Mouse (Mus musculus): ENCODE measurements around the gene Adprhl2.

Adprhl2 gene

DNA sequence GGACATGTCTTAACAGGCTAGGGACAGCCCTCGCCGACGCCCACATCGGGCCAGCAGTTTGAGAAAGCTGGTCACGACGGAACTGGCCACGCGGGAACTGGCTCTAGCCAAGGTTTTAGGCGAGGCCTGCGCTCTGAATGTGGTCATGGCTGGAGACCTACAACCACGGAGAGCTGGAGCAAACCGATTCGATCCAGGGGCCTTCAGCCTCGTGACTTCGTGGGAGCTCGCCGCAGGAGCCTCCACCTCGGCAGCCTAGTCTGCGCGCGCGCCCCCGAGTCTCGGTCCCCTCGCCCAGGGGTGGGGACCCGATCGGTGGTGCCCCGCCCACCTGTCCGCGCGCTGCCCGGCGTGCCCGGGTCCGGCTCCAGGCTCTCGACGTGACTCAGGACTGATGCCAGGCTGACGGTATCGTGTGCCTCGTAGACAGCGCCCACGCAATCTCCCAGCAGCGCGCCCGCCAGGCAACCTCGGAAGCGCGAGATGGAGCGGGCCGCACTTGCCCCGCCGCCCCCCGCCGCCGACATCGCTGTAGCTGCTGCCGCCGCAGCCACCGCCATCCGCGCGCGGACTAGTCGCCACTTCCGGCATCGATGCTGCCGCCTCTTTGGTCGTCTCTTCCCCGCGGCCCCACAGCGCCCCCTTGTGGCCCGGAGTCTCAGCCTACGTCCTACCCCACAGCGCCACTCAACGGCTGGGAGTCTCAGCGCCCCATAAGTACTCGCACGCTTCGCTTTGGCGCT is at the start of gene Adprhl2:
TSS of gene Adprhl2 (minus strand) at position 593 of the 743 bp plus-strand sequence.
- peak; percentile 85 for DNase-seq (ENCODE audit: low read depth)

DNA sequence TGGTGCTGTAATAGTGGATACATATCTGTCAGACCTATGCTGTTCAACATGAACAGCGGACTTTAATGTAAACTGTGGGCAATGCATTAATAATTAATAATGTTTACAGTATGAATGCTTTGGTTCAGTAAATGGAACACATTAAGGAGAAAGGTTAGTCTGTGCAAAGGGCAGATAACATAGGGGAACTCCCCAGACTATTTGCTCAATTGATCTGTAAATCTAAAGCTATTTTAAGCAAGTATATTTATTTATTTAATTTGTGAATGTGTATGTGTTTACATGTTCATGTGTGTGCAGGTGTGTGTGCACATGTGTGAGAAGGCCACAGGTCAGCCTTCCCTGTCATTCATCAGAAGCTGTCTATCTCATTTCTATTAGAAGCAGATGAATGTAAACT is 38.6 kb upstream of the Adprhl2 start:
- no peak for DNase-seq (ENCODE audit: low read depth)

DNA sequence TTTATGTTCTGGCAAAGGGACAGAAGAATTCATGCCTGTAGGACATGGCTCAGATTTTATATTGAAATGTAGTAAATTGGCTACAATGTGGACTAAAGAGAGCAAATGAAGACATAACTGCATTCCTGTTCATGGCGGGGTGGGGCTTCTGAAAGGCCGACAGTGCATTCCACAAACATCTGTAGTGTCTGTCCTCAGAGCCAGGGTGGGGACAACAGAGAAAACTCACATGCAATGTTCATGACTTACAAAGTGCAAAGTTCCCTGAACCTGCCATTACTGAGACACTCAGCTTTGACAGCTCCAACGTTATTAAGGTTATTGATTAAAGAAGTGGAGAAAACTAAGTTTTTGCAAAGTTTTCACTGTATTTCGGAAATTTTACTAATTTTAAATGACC is 21.9 kb upstream of the Adprhl2 start:
- DNase-seq (ENCODE audit: low read depth) = no peak

DNA sequence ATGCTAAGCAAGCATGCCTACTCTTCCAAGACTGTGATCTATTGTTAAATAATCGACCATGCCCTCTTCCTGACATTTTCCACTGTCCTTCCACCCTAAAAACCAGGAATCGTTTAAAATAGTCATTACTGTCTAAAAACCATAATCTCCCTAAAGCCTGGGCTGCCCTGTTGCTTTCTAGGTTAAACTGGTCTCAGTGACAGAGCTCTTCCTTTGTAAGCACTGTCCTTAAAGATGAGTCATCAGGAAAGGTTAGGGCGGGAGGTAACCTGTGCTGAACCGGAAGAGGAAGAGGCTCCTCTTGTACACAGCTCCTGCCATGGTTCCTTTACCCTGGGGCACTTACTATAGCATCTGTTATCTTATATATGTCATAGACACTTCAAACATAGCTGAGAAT is 18.0 kb upstream of the Adprhl2 start:
- DNase-seq (ENCODE audit: low read depth) = no peak

DNA sequence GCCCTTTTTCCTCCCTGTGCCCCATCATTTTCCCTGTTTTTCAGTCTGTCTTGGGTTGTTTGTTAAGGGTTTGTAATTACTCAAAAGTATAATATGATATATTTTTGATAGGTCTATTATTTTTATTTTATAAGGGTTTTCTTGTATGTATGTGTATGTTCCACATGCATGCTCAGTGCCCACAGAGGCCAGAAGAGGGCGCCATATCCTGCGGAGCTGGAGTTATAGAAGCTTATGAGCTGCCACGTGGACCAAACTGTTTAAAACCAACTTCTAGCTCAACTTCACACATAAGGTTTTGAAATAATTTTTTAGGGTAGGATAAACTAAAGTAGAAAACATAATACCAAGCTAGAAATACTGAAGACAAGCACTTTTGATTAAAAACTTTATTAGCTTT is 10.9 kb upstream of the Adprhl2 start:
- no peak for DNase-seq (ENCODE audit: low read depth)

DNA sequence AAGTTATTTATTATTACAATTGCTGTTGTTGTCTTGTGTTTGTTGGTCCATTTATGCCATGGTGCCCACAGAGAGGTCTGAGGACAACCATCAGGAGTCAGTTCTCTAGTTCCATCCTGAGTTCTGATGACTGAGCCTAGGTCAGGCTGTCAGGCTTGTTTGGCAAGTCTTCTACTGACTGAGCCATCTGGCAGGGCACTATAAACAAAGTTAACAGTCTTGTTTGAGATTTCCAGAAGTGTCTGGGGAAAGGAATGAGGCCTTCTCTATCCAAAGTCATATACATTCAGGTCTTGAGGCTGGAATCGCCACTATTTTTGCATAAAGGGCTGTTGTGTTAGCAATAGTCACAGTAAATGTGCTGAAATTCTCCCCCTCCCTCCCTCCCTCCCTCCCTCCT is 10.2 kb upstream of the Adprhl2 start:
- no peak for DNase-seq (ENCODE audit: low read depth)

DNA sequence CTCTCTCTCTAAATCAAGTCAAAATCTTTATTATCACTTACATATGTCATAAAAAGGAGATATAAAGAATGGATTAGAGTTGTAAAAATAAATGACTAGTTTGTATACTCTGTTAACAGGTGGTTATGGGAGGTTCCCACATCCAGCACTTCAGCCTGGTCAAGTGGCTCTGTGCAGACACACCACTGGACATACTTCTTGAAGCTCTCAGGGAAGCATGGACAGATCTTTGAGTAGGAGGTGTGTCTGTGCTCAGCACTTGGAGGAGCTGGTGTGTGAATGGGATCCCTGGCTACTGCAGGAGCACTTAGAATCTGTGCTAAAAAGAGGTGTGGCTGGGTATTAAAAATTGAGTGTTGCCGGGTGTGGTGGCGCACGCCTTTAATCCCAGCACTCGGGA is 8.8 kb upstream of the Adprhl2 start:
- DNase-seq (ENCODE audit: low read depth) = no peak

DNA sequence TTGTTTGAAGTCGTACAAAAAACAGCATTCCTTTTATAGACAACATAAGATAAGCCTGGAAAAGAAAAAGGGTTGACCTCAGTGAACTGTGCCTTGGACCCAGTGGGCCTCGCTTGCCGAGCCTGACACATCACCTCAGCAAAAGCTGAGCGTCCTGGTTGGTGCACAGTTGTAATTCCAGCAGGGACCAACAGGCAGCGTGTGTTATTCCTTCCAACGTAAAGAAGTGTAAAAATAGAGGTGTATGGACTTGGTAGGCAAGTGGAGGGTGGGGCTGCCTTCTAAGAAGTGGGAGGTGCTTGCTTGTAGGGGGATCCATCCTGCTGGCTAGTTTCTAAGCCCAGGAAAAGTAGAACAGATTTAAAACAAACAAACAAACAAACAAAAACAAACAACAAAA is 4.5 kb upstream of the Adprhl2 start:
- no peak for DNase-seq (ENCODE audit: low read depth)

DNA sequence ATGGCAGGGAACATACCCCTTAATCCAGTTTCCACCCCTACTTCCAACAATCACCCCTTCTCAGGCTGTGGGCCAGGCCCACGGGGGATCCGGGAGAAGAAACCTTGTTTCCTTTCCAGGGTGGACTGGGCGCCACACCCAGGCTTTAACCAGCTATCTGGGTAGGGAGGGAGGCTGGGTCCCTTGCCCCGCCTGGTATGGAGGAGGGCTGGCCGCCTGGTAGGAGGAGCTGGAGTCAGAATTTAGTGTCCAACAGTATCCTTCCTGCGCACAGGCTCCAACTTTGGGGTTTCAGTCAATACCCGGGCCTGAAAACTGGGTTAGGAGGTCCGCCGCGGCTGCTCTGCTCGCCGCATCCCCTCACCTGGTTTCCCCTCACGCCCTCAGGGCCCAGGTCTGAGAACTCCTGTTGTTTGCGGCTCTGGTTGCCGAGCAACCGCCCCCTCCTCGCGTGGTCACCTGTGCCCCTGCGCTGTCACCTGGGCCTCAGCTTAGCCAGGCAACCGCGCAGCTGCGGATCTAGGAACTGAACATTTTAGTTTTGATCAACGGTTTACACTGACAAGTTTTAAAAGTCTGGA is 3.9 kb upstream of the Adprhl2 start, which contains the start of gene Tekt2:
TSS of gene Tekt2 (minus strand) at position 408 of the 581 bp plus-strand sequence.
- no peak for DNase-seq (ENCODE audit: low read depth)

DNA sequence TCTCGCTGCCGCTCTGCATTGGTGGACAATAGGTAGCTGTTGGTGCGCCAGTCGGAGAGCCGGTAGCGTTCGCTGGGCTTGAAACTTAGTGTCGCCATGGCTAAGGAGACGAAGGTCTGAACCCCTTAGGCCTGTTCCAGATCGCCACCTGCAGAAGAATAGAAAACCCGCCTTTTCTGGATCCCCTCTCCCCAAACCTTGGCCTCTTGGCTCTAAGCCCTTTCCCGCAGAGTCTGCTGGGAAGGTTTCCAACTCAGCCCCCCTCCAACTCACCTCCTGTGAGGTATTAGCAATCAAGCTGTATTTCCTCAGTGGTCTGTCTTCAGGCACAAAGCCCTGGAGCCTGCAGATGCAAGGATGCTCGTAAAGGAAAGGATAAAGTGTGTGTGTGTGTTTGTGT is 3.4 kb upstream of the Adprhl2 start:
- no peak for DNase-seq (ENCODE audit: low read depth)

DNA sequence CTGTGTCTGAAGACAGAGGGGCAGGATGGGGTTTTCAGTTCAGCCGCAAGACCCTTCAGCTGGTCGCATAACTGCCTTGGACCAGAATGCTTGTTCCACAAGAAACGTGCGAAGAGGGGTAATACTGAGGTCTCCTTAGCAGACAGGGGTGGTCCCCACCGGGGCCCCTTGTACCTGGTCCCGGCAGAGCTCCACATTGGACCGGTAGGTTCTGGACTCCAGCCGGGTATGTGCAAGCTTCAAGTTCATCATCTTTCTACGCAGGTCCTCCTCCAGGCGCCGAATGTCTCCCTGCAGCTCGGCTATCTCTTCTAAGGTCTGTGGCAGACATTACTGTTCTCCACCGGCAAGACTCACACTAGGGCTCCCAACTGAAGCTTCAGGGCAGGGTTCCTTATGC is 1.1 kb upstream of the Adprhl2 start:
- DNase-seq (ENCODE audit: low read depth) = no peak

DNA sequence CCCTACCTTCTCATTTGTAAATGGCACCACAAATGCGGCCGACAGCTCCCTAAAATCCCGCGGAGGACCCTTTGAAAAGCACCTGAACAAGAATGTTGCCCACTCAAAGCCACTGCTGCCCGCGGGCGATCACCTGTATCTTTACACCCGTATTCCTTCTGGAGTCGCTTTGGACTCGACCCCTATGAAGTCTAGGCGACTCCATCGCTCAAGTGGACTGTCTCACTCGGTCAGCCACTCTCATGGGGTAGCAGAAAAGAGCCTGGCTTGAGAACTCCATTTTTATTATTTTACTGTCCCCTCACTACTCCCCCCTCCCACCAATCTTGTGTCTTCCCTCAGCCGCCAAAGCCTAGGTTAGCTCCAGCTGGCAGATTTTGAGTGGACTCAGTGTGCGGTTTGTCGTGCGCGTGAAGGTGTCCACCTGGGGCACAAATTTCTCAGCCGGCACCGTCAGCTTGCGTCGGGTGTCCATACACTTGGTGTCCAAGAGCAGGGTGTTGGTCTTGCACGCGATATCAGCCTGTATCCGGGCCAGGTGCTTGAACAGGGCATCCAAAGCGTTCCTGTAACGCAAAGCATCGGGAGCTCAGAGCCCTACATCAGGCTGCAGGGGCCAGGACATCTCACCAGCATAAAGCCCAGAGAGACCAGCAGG is 480 bp upstream of the Adprhl2 start:
- DNase-seq (ENCODE audit: low read depth) = no peak

DNA sequence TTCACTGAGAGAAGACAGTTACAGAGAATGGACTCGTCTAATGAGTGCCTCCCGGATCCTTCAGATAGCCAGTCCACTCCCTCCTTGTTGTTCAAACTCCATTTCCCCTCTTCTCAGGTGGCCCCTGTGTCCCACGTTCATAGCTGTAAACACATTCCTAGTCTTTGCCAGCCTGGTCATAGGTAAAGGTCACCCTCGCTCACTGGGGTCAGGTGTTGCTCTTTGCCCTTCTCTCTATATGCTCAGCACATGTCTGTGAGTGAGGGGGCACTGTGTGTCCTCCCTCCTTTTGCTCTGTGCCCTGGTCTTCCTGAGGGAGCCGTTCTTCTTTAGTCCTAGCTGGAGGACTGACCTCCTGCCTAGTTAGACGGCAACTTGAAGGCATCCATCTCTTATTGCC is 1.7 kb downstream of the Adprhl2 start:
- no peak for DNase-seq (ENCODE audit: low read depth)

DNA sequence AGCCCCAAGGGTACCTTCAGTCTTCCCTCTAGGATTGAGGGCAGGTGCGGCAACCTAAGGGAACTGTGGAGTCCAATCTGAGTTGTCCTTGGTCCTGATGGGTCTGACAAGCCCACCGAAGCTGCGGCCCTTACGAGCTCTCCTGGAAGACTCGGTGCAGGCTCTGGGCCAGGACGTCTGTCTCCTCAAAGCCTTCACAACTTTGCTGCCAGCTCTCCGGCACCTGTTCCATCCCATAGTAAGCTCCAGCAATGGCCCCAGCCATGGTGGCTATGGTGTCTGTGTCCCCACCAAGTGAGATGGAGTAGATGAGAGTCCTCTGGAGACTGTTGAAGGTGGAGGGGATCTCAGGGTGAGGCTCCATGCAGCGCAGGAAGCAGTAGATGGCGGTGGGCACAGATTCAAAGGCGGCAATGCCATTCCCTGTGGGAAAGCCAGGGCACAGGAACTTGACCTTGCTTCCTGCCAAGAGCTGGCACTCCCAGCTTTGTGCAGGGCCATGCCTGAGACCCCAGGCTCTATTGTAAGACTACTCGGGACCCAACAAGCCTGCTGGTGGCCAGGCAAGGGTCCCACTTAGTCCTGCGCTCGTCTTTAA is 5.0 kb downstream of the Adprhl2 start:
- DNase-seq (ENCODE audit: low read depth) = no peak

DNA sequence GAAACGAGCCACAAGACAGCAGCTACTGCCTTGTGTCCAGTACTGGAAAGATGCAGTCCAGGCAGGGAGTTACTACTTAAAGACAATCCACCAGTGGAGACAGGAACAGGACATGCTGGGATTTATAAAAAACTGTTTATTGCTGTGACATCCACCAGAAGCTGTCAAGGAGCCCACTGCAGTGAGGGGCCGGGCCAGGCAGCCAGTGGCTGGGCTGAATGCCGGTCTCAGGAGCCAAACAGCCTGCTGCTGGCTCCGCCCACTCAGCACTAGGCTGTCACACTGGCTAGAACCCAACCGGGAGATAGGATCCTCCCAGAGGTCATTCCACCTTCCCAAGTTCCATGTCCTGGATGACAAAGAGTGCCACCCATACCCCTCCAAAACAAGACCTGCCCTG is 5.6 kb downstream of the Adprhl2 start:
- DNase-seq (ENCODE audit: low read depth) = no peak

DNA sequence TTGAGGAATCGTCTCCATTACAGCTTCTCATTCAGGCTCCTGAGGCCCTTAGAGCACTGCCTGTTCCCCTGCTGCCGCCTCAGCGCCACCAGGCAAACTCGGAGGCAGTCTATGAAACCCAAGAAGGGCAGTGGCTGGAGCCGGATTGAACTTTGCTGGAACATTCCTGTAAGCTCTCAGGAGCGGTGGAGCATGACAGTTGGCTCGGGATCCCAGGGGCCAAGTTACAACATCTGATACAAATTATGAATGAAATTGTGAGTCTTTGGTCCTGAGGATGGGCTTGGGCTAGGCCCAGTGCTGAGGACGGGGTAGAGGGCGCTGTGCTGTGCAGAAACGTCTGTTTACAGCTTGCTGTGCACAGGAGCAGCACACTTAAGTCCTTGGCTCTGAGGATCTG is 7.1 kb downstream of the Adprhl2 start:
- DNase-seq (ENCODE audit: low read depth) = peak; percentile 49

DNA sequence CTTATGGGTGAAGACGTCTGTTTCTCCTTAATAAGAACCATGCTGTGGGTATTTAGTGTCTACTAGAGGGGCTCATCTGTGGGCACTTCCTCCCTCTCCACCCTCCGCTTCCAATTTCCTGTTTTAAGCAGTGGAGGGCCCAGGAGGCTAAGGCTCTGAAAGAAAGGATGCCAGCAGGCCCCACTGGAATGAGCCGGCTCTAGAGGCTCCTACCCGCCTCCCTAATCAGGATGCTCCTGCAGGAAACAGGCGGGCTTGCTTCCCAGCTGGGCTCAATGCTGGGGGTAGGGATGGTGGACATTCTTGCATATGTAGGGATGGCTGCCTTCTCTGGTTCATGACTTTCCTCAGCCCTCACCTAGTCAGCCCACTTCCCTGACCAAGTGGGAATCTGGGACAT is 8.3 kb downstream of the Adprhl2 start:
- DNase-seq (ENCODE audit: low read depth) = no peak

DNA sequence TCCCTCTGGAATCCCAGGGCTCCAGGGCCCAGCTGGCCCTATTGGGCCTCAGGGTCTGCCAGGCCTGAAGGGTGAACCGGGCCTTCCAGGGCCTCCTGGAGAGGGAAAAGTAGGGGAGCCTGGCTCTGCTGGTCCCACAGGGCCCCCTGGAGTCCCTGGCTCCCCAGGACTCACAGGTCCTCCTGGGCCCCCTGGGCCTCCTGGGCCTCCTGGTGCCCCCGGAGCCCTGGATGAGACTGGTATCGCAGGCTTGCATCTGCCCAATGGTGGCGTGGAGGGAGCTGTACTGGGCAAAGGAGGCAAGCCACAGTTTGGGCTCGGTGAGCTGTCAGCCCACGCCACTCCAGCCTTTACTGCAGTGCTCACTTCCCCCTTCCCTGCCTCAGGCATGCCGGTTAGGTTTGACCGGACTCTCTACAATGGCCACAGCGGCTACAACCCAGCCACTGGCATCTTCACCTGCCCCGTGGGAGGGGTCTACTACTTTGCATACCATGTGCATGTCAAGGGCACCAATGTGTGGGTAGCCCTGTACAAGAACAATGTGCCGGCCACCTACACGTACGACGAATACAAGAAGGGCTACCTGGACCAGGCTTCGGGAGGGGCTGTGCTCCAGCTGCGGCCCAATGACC is 9.8 kb downstream of the Adprhl2 start:
- DNase-seq (ENCODE audit: low read depth) = no peak

DNA sequence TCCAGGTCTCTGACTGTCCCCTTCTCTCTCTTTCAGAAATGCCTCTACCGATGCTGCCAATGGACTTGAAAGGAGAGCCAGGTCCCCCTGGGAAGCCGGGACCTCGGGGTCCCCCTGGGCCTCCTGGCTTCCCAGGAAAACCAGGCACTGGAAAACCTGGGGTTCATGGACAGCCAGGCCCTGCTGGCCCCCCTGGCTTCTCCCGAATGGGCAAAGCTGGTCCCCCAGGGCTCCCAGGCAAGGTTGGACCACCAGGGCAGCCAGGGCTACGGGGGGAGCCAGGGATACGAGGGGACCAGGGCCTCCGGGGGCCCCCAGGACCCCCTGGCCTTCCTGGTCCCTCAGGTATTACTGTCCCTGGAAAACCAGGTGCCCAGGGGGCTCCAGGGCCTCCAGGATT is 11.2 kb downstream of the Adprhl2 start:
- no peak for DNase-seq (ENCODE audit: low read depth)

DNA sequence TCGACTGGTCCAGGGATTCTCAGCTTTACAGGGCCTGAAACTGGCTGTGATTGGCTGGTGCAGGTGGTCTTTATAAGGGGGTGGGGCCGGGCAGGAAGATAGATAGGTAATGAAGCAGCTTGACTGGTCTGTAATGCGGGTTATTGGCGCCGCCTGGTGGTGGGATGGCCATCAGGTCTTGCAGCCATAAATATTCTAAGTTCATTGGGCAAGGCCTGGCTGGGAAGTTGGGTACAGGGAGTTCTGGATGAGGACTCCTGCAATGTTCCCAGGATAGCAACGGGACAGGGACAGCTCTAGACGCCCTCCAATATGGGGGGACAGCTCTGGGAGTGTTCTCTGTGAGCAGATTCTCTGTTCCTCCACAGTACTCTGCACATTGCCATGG is 11.6 kb downstream of the Adprhl2 start:
- DNase-seq (ENCODE audit: low read depth) = peak; percentile 51

DNA sequence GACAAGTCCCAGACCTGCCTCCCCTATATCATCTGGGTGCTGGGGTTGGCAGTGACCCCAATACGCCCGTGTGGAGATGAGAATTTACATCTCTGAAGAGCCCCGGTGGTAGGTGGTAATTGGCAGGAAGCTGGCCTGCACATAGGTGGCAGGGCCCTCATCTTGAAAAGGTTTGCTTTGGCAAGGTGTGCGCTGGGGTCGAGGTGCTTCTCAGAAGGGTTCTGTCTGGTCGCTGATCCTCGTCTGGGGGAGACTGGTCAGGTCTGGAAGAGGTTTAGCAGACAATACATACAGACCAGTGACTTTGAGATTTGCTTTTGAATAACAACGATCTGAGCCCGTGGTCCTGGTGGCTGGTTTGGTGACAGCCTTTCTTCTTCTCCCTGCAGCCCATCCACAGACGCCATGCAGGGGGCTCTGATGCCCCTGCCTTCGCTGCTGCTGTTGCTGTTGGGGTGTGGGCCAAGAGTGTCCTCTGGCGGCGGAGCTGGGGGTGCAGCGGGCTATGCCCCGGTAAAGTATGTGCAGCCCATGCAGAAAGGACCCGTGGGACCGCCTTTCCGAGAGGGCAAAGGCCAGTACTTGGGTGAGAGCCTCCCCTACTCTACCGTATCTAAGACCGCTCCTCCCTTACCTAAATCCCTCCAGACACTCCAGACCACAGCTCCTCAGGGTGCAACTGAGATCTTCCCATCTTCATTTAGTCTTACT is 12.1 kb downstream of the Adprhl2 start:
- DNase-seq (ENCODE audit: low read depth) = no peak

DNA sequence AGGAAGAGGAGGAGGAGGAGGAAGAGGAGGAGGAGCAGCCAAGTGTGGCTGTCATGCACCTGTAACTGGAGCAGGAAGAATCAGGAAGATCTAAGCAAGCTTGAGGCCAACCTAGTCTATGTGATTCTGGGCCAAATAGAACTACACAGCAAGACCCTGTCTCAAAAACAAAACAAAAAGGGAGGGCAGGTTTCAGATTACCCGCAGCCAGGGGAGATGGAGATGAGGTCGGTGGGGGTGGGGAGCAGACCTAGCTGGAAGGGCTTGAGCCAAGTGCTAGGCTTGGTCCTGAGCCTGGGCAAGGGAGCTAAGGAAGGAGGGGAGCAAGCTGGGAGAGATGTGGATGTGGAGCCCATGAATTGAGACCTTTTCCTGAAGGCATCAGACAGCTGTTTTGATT is 14.7 kb downstream of the Adprhl2 start:
- DNase-seq (ENCODE audit: low read depth) = no peak

All from fibroblast of lung, adult 2 months (primary cell).